Mouse (Mus musculus): ENCODE results near the gene Trim10.

- no peak for TF ChIP-seq POLR2A (IDR thresholded peaks at IDR 0.05; ENCODE audit: low read depth, low read length)
- no peak for TF ChIP-seq CTCF (IDR thresholded peaks at IDR 0.05; ENCODE audit: extremely low read depth, insufficient read depth, insufficient read length, insufficient replicate concordance)
Measured at GRCm38 (mm10) chr17:36836427-36836812, 33.0 kb upstream of the Trim10 start.

Data from spleen, adult 2 months (tissue).